Mouse (Mus musculus): ENCODE measurements at regions not wholly inside any gene's neighbourhood (a gene's known extent, or its start where the extent isn't known, plus 50 kb on each side); places are given as distances from the start of the nearest gene placed in this dataset.

- TF ChIP-seq CTCF (IDR thresholded peaks at IDR 0.05): no peak
These were observed 244.2 kb downstream of the Atp6ap1l start for GRCm38 (mm10) chr13:90660950-90661349.

GRCm38 (mm10) chr13:90659087-90659486 is 246.1 kb downstream of the Atp6ap1l start:
- TF ChIP-seq CTCF (IDR thresholded peaks at IDR 0.05): no peak
- intact Hi-C loops (cut with DNase I): no loop called here
- no peak for DNase-seq (ENCODE audit: extremely low spot score in 1 of 2, low spot score in 2 of 2)
- Histone ChIP-seq H3K4me3 (no peak overlapping the region), H3K27ac (no peak overlapping the region)

More at GRCm38 (mm10) chr13:90660950-90661349, 244.2 kb downstream of the Atp6ap1l start:
- no peak overlapping the region for H3K27ac ChIP-seq
- intact Hi-C loops (cut with DNase I): no loop called here
- H3K4me3 ChIP-seq: no peak overlapping the region
- DNase-seq (ENCODE audit: extremely low spot score in 1 of 2, low spot score in 2 of 2): no peak

- intact Hi-C loops (cut with DNase I): no loop called here
- no peak overlapping the region for H3K4me3 ChIP-seq
- no peak for TF ChIP-seq CTCF (IDR thresholded peaks at IDR 0.05)
- DNase-seq (ENCODE audit: extremely low spot score in 1 of 2, low spot score in 2 of 2): no peak
- H3K27ac ChIP-seq: no peak overlapping the region
These were observed 258.8 kb downstream of the Atp6ap1l start for GRCm38 (mm10) chr13:90646356-90646755.

GRCm38 (mm10) chr13:90644216-90644615 is 260.9 kb downstream of the Atp6ap1l start:
- Histone ChIP-seq H3K4me3 (no peak overlapping the region), H3K27ac (no peak overlapping the region)
- no peak for DNase-seq (ENCODE audit: extremely low spot score in 1 of 2, low spot score in 2 of 2)
- TF ChIP-seq CTCF (IDR thresholded peaks at IDR 0.05): no peak
- intact Hi-C loops (cut with DNase I): no loop called here

GRCm38 (mm10) chr13:90643575-90644215 is 261.5 kb downstream of the Atp6ap1l start:
- no peak for TF ChIP-seq CTCF (IDR thresholded peaks at IDR 0.05)
- intact Hi-C loops (cut with DNase I): no loop called here
- no peak overlapping the region for H3K27ac ChIP-seq
- no peak overlapping the region for H3K4me3 ChIP-seq
- DNase-seq (ENCODE audit: extremely low spot score in 1 of 2, low spot score in 2 of 2): no peak

- no peak for DNase-seq (ENCODE audit: extremely low spot score in 1 of 2, low spot score in 2 of 2)
- TF ChIP-seq CTCF (IDR thresholded peaks at IDR 0.05): no peak
- Histone ChIP-seq H3K27ac (no peak overlapping the region), H3K4me3 (no peak overlapping the region)
- intact Hi-C loops (cut with DNase I): no loop called here
These were observed 262.0 kb downstream of the Atp6ap1l start for GRCm38 (mm10) chr13:90643109-90643508.

GRCm38 (mm10) chr13:90642206-90642823 is 262.8 kb downstream of the Atp6ap1l start:
- H3K27ac ChIP-seq: no peak overlapping the region
- intact Hi-C loops (cut with DNase I): no loop called here

More at GRCm38 (mm10) chr13:90642206-90642823, 262.8 kb downstream of the Atp6ap1l start:
- H3K4me3 ChIP-seq: no peak overlapping the region
- no peak for DNase-seq (ENCODE audit: extremely low spot score in 1 of 2, low spot score in 2 of 2)
- TF ChIP-seq CTCF (IDR thresholded peaks at IDR 0.05): no peak

Small RNA genes in the stretch of these regions (microRNA-seq; reads per million reads assigned to microRNA genes)
- gene Gm44338: 0 reads per million in 2 experiments
